Mouse (Mus musculus) layer of hippocampus, postnatal 25 days (tissue): ENCODE measurements at regions not wholly inside any gene's neighbourhood (a gene's known extent, or its start where the extent isn't known, plus 50 kb on each side); places are given as distances from the start of the nearest gene placed in this dataset.
"Not testable (repeated sequence)": the region's sequence is repeated elsewhere in the genome, so short reads cannot be mapped to it uniquely, and the experiment has no call there.

Experiments used
- DNase-seq, 2 experiments: peaks; one replicate each; pipeline ENCODE4 v3.0.0; 2022; ENCODE audit warnings: mixed read lengths in 2 of 2, low spot score in 1 of 2; ENCODE audit errors: extremely low spot score in 1 of 2

- no peak for DNase-seq
Measured at GRCm38 (mm10) chr5:26572691-26573191, 244.3 kb upstream of the Dpp6 start.

- no peak for DNase-seq
Measured at GRCm38 (mm10) chr5:26573446-26573845, 243.6 kb upstream of the Dpp6 start.

GRCm38 (mm10) chr5:26586108-26586507 is 230.9 kb upstream of the Dpp6 start:
- DNase-seq = no peak

DNA sequence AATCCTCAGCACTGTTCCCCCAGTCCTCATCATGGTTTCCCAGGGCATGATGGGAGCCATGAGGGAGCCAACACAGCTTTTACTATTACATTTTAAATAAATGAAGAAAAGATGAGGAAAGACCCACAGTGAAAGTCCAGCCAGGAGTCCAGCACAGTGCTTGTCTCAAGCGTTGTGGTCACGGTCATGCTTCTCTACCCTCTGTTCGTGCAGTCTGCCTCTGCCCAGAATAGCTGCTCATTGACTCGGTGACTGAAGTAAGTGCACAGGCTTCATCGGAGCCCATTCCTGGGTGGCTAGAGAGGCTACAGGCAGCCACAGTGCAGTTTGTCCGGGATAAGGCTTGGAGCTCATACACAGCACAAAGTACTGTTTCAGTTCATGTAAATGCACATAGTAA is 226.1 kb upstream of the Dpp6 start:
- DNase-seq = no peak

- DNase-seq = no peak
Measured at GRCm38 (mm10) chr5:26592341-26592740, 224.7 kb upstream of the Dpp6 start.

DNA sequence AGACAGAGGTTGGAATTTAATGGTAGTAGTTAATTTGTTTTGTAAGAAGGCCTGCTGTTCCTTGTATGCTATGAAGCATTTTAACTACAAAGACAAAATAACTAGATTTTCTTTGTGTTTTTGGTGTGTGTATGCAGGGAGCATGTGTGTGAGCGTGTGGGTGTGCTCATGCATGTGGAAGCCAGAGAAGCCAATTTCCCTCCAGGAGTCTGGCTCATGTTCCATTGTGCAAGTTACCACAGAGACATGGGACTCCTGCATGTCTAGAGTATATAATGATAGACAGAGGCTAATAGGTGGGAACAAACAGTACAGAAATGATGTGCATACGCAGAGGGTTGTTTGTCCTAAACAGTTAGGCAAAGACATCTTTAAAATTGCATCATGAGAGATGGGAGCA is 219.0 kb upstream of the Dpp6 start:
- no peak for DNase-seq

DNA sequence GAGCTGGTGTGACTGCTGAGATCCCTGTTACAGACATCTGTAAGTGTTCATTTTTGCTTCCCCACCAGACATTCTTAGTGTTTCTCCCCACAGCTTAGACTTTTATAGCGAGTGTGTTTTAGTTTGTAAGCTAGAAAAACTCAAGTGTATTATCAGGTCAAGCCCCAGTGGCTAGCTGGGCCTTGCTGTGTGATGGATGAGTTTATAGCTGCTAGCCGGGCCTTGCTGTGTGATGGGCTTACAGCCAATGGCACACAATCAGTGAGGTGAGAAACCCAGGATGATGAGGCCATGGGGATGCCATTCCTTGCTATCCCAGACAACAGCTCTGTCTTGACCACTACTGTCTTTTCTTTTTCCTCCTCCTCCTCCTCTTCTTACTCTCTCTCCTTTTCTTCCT is 197.7 kb upstream of the Dpp6 start:
- DNase-seq = no peak

DNA sequence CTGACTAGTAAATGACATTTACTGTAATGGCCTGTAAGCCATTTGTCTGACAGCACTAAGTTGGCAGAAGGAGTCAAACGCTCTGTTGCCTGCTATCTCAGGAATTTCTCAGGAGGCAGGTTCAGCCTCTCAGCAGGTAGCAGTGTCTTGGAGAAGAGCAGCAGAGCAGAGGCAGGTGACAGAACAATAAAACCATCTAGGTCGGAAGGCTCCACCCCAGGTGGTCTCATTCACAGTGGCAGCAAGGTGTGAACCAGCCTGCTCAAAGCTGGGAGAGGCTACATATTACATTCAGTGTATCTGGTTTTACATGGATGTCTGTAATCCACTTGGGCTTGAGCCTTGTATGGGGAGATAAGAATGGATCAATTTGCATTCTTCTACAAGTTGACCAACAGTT is 194.9 kb upstream of the Dpp6 start:
- DNase-seq = no peak

DNA sequence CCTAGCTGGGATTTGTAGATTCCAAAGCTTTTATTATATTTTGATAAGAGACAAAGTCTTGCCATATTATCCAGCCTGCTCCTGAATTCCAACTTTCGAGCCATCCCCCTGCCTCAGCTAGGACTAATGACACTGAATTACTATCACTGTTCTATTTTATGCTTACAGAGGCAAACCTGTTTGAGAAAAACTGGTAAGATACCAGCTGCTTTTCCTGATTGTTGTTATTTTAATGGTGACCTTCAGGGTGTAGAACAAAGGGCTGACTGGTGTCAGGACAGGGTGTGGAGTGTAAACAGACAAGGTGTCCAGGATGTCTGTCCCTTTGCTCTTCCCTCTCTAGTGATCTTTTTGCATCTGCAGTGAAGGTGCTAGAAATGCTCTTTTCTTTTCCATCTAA is 145.5 kb upstream of the Dpp6 start:
- DNase-seq = no peak

DNA sequence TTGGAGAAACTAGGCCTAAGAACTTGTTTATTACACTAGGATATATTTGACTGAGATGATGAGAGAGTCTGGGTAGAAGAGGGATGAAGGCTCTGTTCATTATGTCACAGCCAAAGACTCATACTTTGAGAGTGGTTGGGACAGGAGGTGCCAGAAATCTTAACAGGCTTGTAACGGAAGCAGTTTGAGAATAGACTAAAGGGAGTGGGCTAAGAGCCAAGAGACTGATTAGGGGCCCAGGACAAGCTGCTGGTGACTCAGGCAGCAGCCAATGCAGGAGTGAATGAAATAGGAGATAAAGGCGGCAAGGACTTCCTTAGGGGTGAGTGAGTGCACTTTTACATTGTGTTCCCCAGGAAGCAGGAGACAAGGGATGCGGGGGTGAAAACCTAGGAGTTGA is 127.2 kb upstream of the Dpp6 start:
- no peak for DNase-seq

DNA sequence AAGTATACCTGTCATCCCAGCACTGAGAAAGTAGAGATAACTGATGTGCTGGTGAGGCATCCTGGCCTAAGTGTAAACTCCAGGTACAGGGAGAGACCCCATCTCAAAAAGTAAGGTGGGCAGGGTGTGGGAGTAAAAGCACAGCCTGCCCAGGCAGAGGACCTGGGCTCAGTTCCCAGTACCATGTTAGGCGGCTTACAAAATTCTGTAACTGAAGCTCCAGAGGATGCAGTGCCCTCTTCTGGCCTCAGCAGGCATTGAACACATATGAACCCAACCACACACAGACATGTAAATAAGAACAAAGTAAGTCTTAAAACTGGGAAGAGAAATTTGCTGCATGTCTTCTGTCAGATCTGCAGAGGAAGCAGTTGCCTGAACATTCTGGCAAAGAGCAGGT is 125.9 kb upstream of the Dpp6 start:
- no peak for DNase-seq

- DNase-seq = no peak
Measured at GRCm38 (mm10) chr5:26692013-26692412, 125.0 kb upstream of the Dpp6 start.

DNA sequence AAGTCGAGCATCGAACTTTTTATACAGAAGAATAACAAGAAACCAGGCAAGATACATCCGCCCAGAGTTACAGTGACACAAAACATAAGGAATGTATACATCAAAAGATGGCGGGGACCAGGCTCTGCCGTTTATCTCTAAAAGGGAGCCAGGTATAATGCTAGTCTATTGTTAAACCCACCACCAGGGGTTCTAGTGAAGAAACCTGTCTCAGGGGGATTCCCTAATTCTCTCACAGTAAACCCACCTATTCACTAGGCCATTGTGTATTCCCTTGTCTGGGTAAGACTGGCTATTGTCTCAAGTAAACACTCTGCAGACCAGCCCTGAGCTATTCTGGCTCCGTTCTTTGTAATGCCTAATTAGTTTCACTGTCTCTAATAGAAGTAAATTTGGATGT is 113.4 kb upstream of the Dpp6 start:
- DNase-seq = not testable (repeated sequence)

DNA sequence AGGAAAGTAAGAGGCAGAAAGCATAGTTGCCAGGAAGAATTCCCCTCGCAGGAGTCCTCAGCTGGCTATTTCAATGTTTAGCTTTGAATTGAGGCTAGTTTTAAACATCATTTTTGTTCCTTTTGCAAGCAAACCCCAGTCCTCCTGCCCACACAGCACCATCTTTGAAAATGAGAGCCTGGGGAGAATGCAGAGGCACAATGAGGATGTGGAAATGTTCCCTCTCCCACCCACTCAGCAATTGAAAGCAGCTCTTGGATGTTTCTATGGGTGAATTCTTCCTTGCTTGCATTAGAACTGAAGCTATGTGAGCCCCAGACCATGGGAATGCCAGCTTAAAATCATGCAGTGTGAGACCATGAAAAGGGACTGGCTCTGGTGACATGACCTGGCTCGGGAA is 109.3 kb upstream of the Dpp6 start:
- no peak for DNase-seq

DNA sequence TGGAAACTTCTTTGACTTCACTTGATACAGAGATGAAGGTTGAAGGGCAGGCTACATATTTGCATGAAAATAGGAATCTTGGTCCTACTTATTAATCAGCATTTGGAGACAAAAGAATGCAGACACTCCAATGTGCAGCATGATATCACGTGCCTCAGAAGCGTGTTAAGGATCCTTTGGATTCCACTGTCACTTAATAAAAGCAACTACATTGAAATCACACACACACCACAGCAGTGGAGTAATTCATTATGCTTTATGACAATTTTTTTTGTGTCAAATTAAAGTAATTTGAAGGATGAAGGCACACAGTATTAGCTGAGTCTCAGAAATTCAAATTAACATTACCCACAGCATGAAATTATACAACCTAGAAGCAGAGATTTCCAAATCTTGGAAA is 92.5 kb upstream of the Dpp6 start:
- no peak for DNase-seq

- no peak for DNase-seq
Measured at GRCm38 (mm10) chr5:26725953-26726352, 91.0 kb upstream of the Dpp6 start.

DNA sequence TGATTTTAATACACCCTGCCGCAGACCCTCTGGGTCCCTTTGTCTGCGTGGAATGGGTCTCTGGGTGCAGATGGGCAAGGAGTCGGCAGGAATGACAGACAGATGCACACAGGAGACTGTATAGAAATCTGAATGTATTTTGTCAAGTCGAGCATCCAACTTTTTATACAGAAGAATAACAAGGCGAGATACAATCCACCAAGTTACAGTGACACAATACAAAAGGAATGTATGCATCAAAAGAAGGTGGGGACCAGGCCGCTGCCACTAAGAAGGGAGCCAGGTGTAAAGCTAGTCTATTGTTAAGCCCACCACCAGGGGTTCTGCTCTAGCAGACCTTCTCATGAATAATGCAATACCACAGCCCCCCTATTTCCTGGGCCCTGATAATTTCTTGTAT is 65.8 kb upstream of the Dpp6 start:
- DNase-seq = not testable (repeated sequence)

DNA sequence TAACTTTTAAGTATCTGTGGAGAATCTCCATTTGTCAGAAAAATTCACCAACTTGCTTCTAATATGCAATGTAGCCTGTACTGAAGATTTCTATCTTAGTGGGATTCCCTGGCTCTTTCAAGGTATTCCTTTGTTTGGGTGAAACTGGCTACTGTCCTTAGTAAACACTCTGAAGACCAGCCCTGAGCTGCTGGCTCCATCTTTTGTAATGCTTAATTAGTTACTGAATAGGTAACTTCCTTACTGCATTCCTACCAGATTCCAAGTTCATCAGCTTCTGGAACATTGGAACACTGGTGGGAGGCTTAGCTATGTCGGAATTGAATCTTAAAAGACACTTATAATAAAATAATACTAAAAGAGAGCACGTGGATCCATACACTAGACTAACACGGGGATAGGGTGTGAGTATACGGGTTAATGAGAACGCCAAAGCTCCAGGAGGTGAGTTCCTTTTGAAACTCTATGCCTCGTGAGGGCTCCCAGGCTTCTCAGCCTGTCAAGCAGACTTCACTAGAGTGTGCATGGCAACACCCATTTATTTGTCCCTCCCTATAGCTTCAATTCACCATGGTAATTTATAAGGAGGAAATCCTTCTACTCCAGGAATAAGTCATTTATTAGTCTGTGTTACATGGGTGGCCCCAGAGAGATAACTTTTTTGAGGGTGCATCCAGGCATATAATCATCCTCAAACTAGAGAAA is 65.2 kb upstream of the Dpp6 start:
- DNase-seq = not testable (repeated sequence)

DNA sequence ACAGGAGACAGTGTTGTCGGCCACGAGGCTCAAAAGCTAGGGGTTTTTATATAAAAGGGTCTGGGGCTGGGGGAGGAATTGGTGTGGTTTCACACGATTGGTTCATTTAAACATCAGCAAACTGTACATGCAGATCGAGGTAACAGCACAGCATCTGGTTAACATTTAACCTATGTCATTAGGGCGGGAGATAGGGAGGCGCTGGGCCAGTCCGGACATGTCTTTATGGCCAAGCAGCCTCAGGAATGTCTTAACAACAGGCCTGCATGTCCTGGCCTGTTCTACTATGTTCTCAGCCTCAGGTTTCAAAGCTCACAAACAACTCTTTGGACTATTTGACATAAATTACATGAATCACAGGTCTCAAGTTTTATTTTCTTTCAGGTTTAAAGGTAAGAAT is 62.9 kb upstream of the Dpp6 start:
- DNase-seq = not testable (repeated sequence)
